Mouse (Mus musculus): ENCODE results near the gene Litaf. TPM values are rescaled to one million over a fixed set of nuclear protein-coding genes. Genes with fewer than 3 reads are reported as not detected.

Gene Litaf
- polyA plus RNA-seq, 1 experiment from 2014 or later, result 26.1 TPM

GRCm38 (mm10) chr16:10947724-10948123, 118.2 kb downstream of the Litaf start:
- no peak overlapping the region for H3K4me3 ChIP-seq (replicated peaks)
- ATAC-seq (ENCODE audit: low FRiP score), result no peak
- no peaks in the 10 kb centered on the region for H3K27me3 ChIP-seq (replicated peaks)
- no peak overlapping the region for H3K9ac ChIP-seq (replicated peaks)
- H3K9me3 ChIP-seq (replicated peaks), result no peaks in the 10 kb centered on the region
- no peak overlapping the region for H3K4me2 ChIP-seq
- no peaks in the 10 kb centered on the region for H3K36me3 ChIP-seq
- WGBS, result 34% methylated on average over 3 of the region's 3 CpGs
- no peaks in the 10 kb centered on the region for H3K4me1 ChIP-seq
- H3K27ac ChIP-seq (replicated peaks), result no peak overlapping the region

GRCm38 (mm10) chr16:10945381-10946127, 120.4 kb downstream of the Litaf start:
- H3K4me2 ChIP-seq, result no peak overlapping the region
- ATAC-seq (ENCODE audit: low FRiP score), result no peak
- H3K4me3 ChIP-seq (replicated peaks), result no peak overlapping the region
- no peaks in the 10 kb centered on the region for H3K36me3 ChIP-seq
- WGBS, result 84% methylated on average over 7 of the region's 7 CpGs
- no peak overlapping the region for H3K27ac ChIP-seq (replicated peaks)
- no peak overlapping the region for H3K9ac ChIP-seq (replicated peaks)
- H3K4me1 ChIP-seq, result no peaks in the 10 kb centered on the region
- H3K9me3 ChIP-seq (replicated peaks), result no peaks in the 10 kb centered on the region
- no peaks in the 10 kb centered on the region for H3K27me3 ChIP-seq (replicated peaks)

- Histone ChIP-seq H3K36me3 (no peaks in the 10 kb centered on the region), H3K27me3 (replicated peaks) (no peaks in the 10 kb centered on the region), H3K4me1 (no peaks in the 10 kb centered on the region), H3K9me3 (replicated peaks) (no peaks in the 10 kb centered on the region), H3K9ac (replicated peaks) (no peak overlapping the region), H3K27ac (replicated peaks) (no peak overlapping the region), H3K4me2 (no peak overlapping the region), H3K4me3 (replicated peaks) (no peak overlapping the region)
- WGBS, result 87% methylated on average over 7 of the region's 7 CpGs
- ATAC-seq (ENCODE audit: low FRiP score), result no peak
These were observed 121.4 kb downstream of the Litaf start for GRCm38 (mm10) chr16:10944545-10944944.

DNA sequence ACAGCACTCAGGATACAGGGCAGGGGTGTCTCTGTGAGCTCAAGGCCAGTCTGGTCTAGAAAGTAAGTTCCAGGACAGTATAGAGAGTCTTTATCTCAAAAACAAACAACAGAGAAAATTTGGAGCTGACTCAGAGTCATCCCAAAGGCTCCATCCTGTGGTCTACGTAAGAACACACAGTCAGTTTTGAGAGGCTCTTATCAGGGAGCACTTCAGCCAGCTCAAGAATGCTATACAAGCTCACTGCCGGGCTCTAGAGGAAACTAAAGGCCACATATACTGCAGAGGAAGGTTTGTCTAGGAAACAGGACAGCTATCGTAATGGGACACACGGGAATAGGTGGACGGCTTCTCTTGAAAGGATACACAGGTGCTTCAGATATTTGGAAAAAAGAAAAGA, 122.7 kb downstream of the Litaf start:
- no peaks in the 10 kb centered on the region for H3K9me3 ChIP-seq (replicated peaks)
- no peaks in the 10 kb centered on the region for H3K4me1 ChIP-seq
- no peak overlapping the region for H3K9ac ChIP-seq (replicated peaks)
- ATAC-seq (ENCODE audit: low FRiP score), result no peak
- H3K4me2 ChIP-seq, result no peak overlapping the region
- no peak overlapping the region for H3K4me3 ChIP-seq (replicated peaks)
- WGBS, result 67% methylated on average over 5 of the region's 5 CpGs
- H3K27me3 ChIP-seq (replicated peaks), result no peaks in the 10 kb centered on the region
- no peaks in the 10 kb centered on the region for H3K36me3 ChIP-seq
- H3K27ac ChIP-seq (replicated peaks), result no peak overlapping the region

DNA sequence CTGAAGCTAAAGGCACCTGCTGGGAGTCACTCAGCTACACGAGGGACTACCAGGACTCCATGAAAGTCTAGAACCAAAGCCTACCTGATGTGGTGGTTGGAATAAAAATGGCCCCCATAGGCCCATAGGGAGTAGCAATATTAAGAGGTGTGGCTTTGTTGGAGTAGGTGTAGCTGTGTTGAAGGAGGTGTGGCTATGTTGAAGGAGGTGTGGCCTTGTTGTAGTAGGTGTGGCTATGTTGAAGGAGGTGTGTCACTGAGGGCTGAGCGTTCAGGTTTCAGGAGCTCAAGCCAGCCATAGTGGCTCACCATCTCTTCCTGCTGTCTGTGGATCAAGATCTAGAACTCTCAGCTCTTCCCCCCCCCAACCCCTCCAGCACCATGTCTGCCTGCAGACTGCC, 125.3 kb downstream of the Litaf start:
- 83% methylated on average over 2 of the region's 2 CpGs for WGBS
- H3K27me3 ChIP-seq (replicated peaks), result no peaks in the 10 kb centered on the region

DNA sequence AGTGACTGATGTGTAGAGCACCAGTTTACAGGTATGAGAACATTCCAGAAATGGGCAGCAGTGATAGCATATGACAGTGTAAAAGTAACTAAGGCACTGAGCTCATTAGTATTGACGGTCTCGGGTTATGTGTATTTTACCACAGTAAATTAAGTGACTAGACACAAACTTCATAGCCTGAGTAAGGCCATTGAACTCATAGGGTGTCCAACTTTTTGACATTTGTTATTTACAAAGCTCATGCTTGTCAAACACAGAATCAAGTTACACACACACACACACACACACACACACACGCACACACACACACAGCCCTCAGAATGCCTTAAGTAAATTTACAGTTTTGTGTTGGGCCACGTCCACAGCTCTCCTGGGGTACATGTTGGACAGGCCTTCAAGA, 126.0 kb downstream of the Litaf start:
- no peak for ATAC-seq (ENCODE audit: low FRiP score)
- no peaks in the 10 kb centered on the region for H3K4me1 ChIP-seq
- no peak overlapping the region for H3K4me2 ChIP-seq
- 83% methylated on average over 4 of the region's 4 CpGs for WGBS
- H3K9ac ChIP-seq (replicated peaks), result no peak overlapping the region
- no peaks in the 10 kb centered on the region for H3K9me3 ChIP-seq (replicated peaks)
- no peaks in the 10 kb centered on the region for H3K36me3 ChIP-seq
- no peaks in the 10 kb centered on the region for H3K27me3 ChIP-seq (replicated peaks)
- H3K27ac ChIP-seq (replicated peaks), result no peak overlapping the region
- H3K4me3 ChIP-seq (replicated peaks), result no peak overlapping the region

More for the DNA sequence above, 125.3 kb downstream of the Litaf start:
- Histone ChIP-seq H3K9ac (replicated peaks) (no peak overlapping the region), H3K4me3 (replicated peaks) (no peak overlapping the region), H3K4me2 (no peak overlapping the region), H3K27ac (replicated peaks) (no peak overlapping the region), H3K9me3 (replicated peaks) (no peaks in the 10 kb centered on the region), H3K4me1 (no peaks in the 10 kb centered on the region), H3K36me3 (no peaks in the 10 kb centered on the region)
- no peak for ATAC-seq (ENCODE audit: low FRiP score)

GRCm38 (mm10) chr16:10937497-10937896, 128.5 kb downstream of the Litaf start:
- no peaks in the 10 kb centered on the region for H3K36me3 ChIP-seq
- no peak overlapping the region for H3K27ac ChIP-seq (replicated peaks)
- H3K4me1 ChIP-seq, result no peaks in the 10 kb centered on the region
- H3K9ac ChIP-seq (replicated peaks), result no peak overlapping the region
- H3K4me3 ChIP-seq (replicated peaks), result no peak overlapping the region
- H3K9me3 ChIP-seq (replicated peaks), result no peaks in the 10 kb centered on the region
- no peak overlapping the region for H3K4me2 ChIP-seq
- WGBS, result 75% methylated on average over 11 of the region's 11 CpGs
- no peak for ATAC-seq (ENCODE audit: low FRiP score)
- no peaks in the 10 kb centered on the region for H3K27me3 ChIP-seq (replicated peaks)

DNA sequence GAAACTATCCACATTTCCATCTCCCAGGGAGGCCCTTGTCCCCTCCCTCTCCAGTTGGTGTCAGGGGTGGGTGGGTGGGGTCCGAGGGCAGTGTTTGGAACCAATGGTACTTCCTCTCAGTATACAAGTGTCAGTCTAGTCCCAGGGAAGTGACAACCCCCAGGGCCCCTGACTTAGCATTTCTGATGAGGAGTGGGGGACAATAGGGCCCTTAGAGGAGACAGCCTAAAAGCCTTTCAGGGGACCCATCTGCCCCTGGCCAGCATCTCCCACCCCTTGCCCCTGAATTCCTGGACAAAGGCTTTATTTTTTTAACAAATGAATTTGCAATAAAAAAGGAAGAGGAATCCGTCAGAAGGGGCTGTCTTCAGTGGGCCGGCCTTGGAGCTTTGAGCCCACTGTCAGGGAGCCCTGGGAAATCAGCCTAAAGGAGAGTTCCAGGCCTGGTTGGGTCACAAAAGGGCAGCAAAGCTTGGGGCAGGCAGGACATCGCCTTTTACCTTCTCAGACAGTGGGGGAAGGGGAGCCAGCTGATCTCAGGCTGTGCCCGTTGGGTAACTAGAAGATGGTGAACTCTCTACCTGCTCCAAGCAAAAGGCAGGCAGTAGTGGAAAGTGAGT, 129.1 kb downstream of the Litaf start:
- H3K4me2 ChIP-seq, result no peak overlapping the region
- 20% methylated on average over 5 of the region's 5 CpGs for WGBS
- H3K4me3 ChIP-seq (replicated peaks), result no peak overlapping the region
- no peak for ATAC-seq (ENCODE audit: low FRiP score)
- no peaks in the 10 kb centered on the region for H3K27me3 ChIP-seq (replicated peaks)
- no peak overlapping the region for H3K9ac ChIP-seq (replicated peaks)
- no peaks in the 10 kb centered on the region for H3K36me3 ChIP-seq
- no peaks in the 10 kb centered on the region for H3K9me3 ChIP-seq (replicated peaks)
- H3K27ac ChIP-seq (replicated peaks), result no peak overlapping the region
- H3K4me1 ChIP-seq, result no peaks in the 10 kb centered on the region

DNA sequence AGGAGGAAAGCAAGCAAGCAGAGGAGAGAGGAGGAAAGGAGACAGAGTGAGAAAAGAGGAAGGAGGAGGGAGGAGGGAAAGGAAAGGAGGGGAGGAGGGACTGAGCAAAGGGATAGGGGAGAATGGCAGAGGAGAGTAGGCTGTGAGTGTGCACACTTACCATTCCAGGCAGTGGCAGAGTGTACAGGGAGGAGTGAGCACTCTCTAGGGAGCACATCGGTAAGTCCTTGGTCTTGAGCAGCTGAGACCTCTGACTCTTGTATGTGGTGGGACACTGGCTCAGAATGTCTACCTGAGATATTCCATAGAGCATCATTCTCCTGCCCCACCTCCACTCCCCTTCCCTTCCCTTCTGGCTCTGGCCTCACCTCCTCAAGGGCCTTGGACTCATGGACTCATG, 131.9 kb downstream of the Litaf start:
- Histone ChIP-seq H3K27me3 (replicated peaks) (no peaks in the 10 kb centered on the region), H3K9ac (replicated peaks) (no peak overlapping the region), H3K4me1 (no peaks in the 10 kb centered on the region), H3K4me3 (replicated peaks) (no peak overlapping the region), H3K27ac (replicated peaks) (no peak overlapping the region), H3K9me3 (replicated peaks) (no peaks in the 10 kb centered on the region), H3K36me3 (no peaks in the 10 kb centered on the region), H3K4me2 (no peak overlapping the region)
- ATAC-seq (ENCODE audit: low FRiP score), result no peak
- WGBS, result 92% methylated on average over 1 of the region's 1 CpGs

DNA sequence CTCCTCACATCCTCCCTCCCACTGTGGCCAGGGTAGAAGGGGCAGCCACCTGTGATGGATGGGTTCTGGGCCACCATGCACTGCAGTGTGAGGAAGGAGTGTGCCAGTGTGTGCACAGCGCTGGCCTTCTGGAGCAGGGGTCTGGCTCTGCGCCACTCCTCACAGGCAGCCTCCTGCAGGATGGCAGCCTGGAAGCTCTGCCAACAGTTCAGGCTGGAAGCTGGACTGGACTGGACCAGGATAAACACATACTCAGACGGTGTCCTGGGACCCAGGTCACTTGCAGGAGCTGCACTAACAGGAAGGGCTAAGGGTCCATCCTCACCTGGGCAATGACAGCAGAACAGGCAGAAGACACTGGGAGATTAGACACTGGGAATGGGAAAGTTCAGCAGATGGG, 132.6 kb downstream of the Litaf start:
- no peak overlapping the region for H3K9ac ChIP-seq (replicated peaks)
- no peaks in the 10 kb centered on the region for H3K27me3 ChIP-seq (replicated peaks)
- no peaks in the 10 kb centered on the region for H3K4me1 ChIP-seq
- H3K4me2 ChIP-seq, result no peak overlapping the region
- H3K27ac ChIP-seq (replicated peaks), result no peak overlapping the region
- no peaks in the 10 kb centered on the region for H3K9me3 ChIP-seq (replicated peaks)
- no peak overlapping the region for H3K4me3 ChIP-seq (replicated peaks)
- no peak for ATAC-seq (ENCODE audit: low FRiP score)
- WGBS, result 85% methylated on average over 3 of the region's 3 CpGs
- H3K36me3 ChIP-seq, result no peaks in the 10 kb centered on the region

GRCm38 (mm10) chr16:10927026-10927425, 138.9 kb downstream of the Litaf start:
- Histone ChIP-seq H3K4me1 (no peaks in the 10 kb centered on the region), H3K36me3 (no peaks in the 10 kb centered on the region), H3K27me3 (replicated peaks) (no peaks in the 10 kb centered on the region), H3K4me2 (no peak overlapping the region), H3K27ac (replicated peaks) (no peak overlapping the region), H3K4me3 (replicated peaks) (no peak overlapping the region), H3K9ac (replicated peaks) (no peak overlapping the region), H3K9me3 (replicated peaks) (no peaks in the 10 kb centered on the region)
- WGBS, result 87% methylated on average over 1 of the region's 1 CpGs
- ATAC-seq (ENCODE audit: low FRiP score), result no peak

GRCm38 (mm10) chr16:10925591-10926180, 140.3 kb downstream of the Litaf start:
- Histone ChIP-seq H3K9me3 (replicated peaks) (no peaks in the 10 kb centered on the region), H3K4me2 (no peak overlapping the region), H3K4me3 (replicated peaks) (no peak overlapping the region), H3K27ac (replicated peaks) (no peak overlapping the region), H3K4me1 (no peaks in the 10 kb centered on the region), H3K36me3 (no peaks in the 10 kb centered on the region), H3K27me3 (replicated peaks) (no peaks in the 10 kb centered on the region), H3K9ac (replicated peaks) (no peak overlapping the region)
- 51% methylated on average over 7 of the region's 7 CpGs for WGBS
- ATAC-seq (ENCODE audit: low FRiP score), result no peak
